In genomic region chr14:103537355-103538056, GRCm38 (mm10) we compare ENCODE assay signal across 11 mouse cellular contexts. TPM values are rescaled to one million over a fixed set of nuclear protein-coding genes. Genes with fewer than 3 reads are reported as not detected.
A peak's percentile ranks its signal among the peaks of the same experiment; 100 is the strongest.
DNase-seq lines count a peak whose midpoint lies in the region; ATAC-seq and TF ChIP-seq lines count a peak whose summit lies in the region.
"Had no signal": no experiment of that assay in that cellular context is flagged by ENCODE, and none has a peak within 500 bp of the region (broad histone marks: within the 10 kb centered on the region; RNA-seq: fewer than 3 reads in every experiment).

No protein-coding gene starts in this region.

- TF ChIP-seq CTCF in intestine, postnatal 0 days (IDR thresholded peaks at IDR 0.05; ENCODE audit: low read depth) = peak; percentile 71
- peak; percentile 38 to 83 for TF ChIP-seq CTCF in CH12.LX (conservative IDR thresholded peaks at IDR 0.05 in 1 of 2, IDR thresholded peaks at IDR 0.05 in 1 of 2; ENCODE audit: low read depth in 2 of 2, low read length in 2 of 2)
- no peak for TF ChIP-seq CTCF in brain, embryonic 14.5 days (IDR thresholded peaks at IDR 0.05; ENCODE audit: borderline replicate concordance, extremely low read depth, insufficient read depth, insufficient read length)
- TF ChIP-seq CTCF in midbrain, postnatal 0 days (IDR thresholded peaks at IDR 0.05) = peak; percentile 85

- H3K4me1 ChIP-seq in intestine, postnatal 0 days (replicated peaks; ENCODE audit: control insufficient read depth, insufficient read depth, low read length) = no peaks in the 10 kb centered on the region
- H3K4me1 ChIP-seq in intestine, embryonic 15.5 days (replicated peaks) = no peaks in the 10 kb centered on the region
- H3K4me1 ChIP-seq in CH12.LX (ENCODE audit: control insufficient read depth in 1 of 2, insufficient read depth in 2 of 2) = no peaks in the 10 kb centered on the region
- H3K4me1 ChIP-seq in forebrain, embryonic 16.5 days (replicated peaks; ENCODE audit: control insufficient read depth, insufficient read depth, low read length) = no peaks in the 10 kb centered on the region
- H3K4me1 ChIP-seq in midbrain, postnatal 0 days (ENCODE audit: insufficient read depth, low read length) = no peaks in the 10 kb centered on the region
- H3K4me1 ChIP-seq: embryonic facial prominence, embryonic 12.5 days; limb, embryonic 13.5 days had no signal

- ATAC-seq in intestine, postnatal 0 days = no peak
- ATAC-seq in intestine, embryonic 15.5 days = no peak
- peak; percentile 70 for ATAC-seq in forebrain, embryonic 16.5 days
- ATAC-seq in midbrain, postnatal 0 days (ENCODE audit: low FRiP score) = no peak

- H3K4me2 ChIP-seq in intestine, postnatal 0 days (replicated peaks; ENCODE audit: low read depth) = 0 out of 2 replicates have a peak overlapping the region, but pooled peaks have one; percentile 9
- no peak overlapping the region for H3K4me2 ChIP-seq in intestine, embryonic 15.5 days (replicated peaks)
- H3K4me2 ChIP-seq in CH12.LX (ENCODE audit: insufficient read depth, low read depth, poor library complexity, severe bottlenecking) = no peak overlapping the region; the same call in 1 of the 2 replicates
- no peak overlapping the region; the same call in 1 of the 2 replicates for H3K4me2 ChIP-seq in forebrain, embryonic 16.5 days (ENCODE audit: low read length)
- no peak overlapping the region; the same call in 1 of the 2 replicates for H3K4me2 ChIP-seq in midbrain, postnatal 0 days (ENCODE audit: low read depth, low read length, poor library complexity, severe bottlenecking)
- H3K4me2 ChIP-seq: embryonic facial prominence, embryonic 12.5 days; limb, embryonic 13.5 days had no signal

- no peak overlapping the region for H3K9ac ChIP-seq in intestine, postnatal 0 days (ENCODE audit: low read depth, low read length)
- no peak overlapping the region for H3K9ac ChIP-seq in intestine, embryonic 15.5 days
- no peak overlapping the region for H3K9ac ChIP-seq in CH12.LX (ENCODE audit: insufficient read depth, low read depth)
- H3K9ac ChIP-seq in forebrain, embryonic 16.5 days (replicated peaks; ENCODE audit: low read depth, low read length) = no peak overlapping the region
- H3K9ac ChIP-seq in midbrain, postnatal 0 days (replicated peaks; ENCODE audit: low read length, poor library complexity, severe bottlenecking) = no peak overlapping the region
- H3K9ac ChIP-seq: embryonic facial prominence, embryonic 12.5 days; limb, embryonic 13.5 days had no signal

- no peaks in the 10 kb centered on the region for H3K36me3 ChIP-seq in intestine, postnatal 0 days (ENCODE audit: control insufficient read depth, insufficient read depth)
- H3K36me3 ChIP-seq in intestine, embryonic 15.5 days = no peaks in the 10 kb centered on the region
- no peaks in the 10 kb centered on the region for H3K36me3 ChIP-seq in CH12.LX (replicated peaks in 1 of 2; ENCODE audit: control insufficient read depth in 1 of 2, insufficient read depth in 1 of 2, low read length in 1 of 2)
- H3K36me3 ChIP-seq in forebrain, embryonic 16.5 days (ENCODE audit: control insufficient read depth, insufficient read depth) = no peaks in the 10 kb centered on the region
- no peaks in the 10 kb centered on the region for H3K36me3 ChIP-seq in midbrain, postnatal 0 days (ENCODE audit: insufficient read depth, low read length)
- H3K36me3 ChIP-seq: embryonic facial prominence, embryonic 12.5 days; limb, embryonic 13.5 days had no signal

- no peaks in the 10 kb centered on the region for H3K79me2 ChIP-seq in CH12.LX (replicated peaks; ENCODE audit: control insufficient read depth, extremely low read depth, insufficient read depth, poor library complexity, severe bottlenecking)

- 9% methylated on average over 13 of the region's 13 CpGs for WGBS in intestine, postnatal 0 days
- WGBS in intestine, embryonic 15.5 days = 12% methylated on average over 13 of the region's 13 CpGs
- 13% methylated on average over 13 of the region's 13 CpGs for WGBS in forebrain, embryonic 16.5 days
- WGBS in midbrain, postnatal 0 days = 12% methylated on average over 13 of the region's 13 CpGs

- DNase-seq in CH12.LX (ENCODE audit: extremely low read depth) = peak; percentile 56
- DNase-seq in brain, embryonic 14.5 days (ENCODE audit: low read depth) = peak; percentile 80
- DNase-seq in layer of hippocampus, adult 9-10 months (ENCODE audit: low spot score) = peak; percentile 58
- peak; percentile 78 for DNase-seq in midbrain, postnatal 0 days (ENCODE audit: low spot score)
- peak; percentile 70 for DNase-seq in thymus, postnatal 4 days

- peak; percentile 92 for TF ChIP-seq RAD21 in CH12.LX (IDR thresholded peaks at IDR 0.05; ENCODE audit: low read depth, low read length)

- H3K27me3 ChIP-seq in intestine, postnatal 0 days (replicated peaks; ENCODE audit: control insufficient read depth, insufficient read depth, low read length) = no peaks in the 10 kb centered on the region
- no peaks in the 10 kb centered on the region for H3K27me3 ChIP-seq in intestine, embryonic 15.5 days (replicated peaks)
- H3K27me3 ChIP-seq in CH12.LX (replicated peaks) = no peaks in the 10 kb centered on the region
- no peaks in the 10 kb centered on the region for H3K27me3 ChIP-seq in forebrain, embryonic 16.5 days (replicated peaks; ENCODE audit: control insufficient read depth, insufficient read depth, low read length)
- H3K27me3 ChIP-seq in midbrain, postnatal 0 days (ENCODE audit: insufficient read depth, low read length) = no peaks in the 10 kb centered on the region
- H3K27me3 ChIP-seq: limb, embryonic 13.5 days had no signal

- H3K4me3 ChIP-seq in intestine, postnatal 0 days (ENCODE audit: low read depth, low read length) = no peak overlapping the region
- H3K4me3 ChIP-seq in intestine, embryonic 15.5 days (replicated peaks) = no peak overlapping the region
- H3K4me3 ChIP-seq in CH12.LX (replicated peaks in 1 of 3; ENCODE audit: low read depth in 2 of 3, low read length in 2 of 3, poor library complexity in 1 of 3) = no peak overlapping the region
- H3K4me3 ChIP-seq in forebrain, embryonic 16.5 days (replicated peaks; ENCODE audit: low read length) = no peak overlapping the region
- H3K4me3 ChIP-seq in midbrain, postnatal 0 days (ENCODE audit: low read depth, low read length) = no peak overlapping the region
- H3K4me3 ChIP-seq: embryonic facial prominence, embryonic 12.5 days; limb, embryonic 13.5 days had no signal

- no peak for TF ChIP-seq EP300 in CH12.LX (IDR thresholded peaks at IDR 0.05; ENCODE audit: low read length)

- H3K9me3 ChIP-seq in intestine, postnatal 0 days (ENCODE audit: control insufficient read depth) = no peaks in the 10 kb centered on the region
- no peaks in the 10 kb centered on the region for H3K9me3 ChIP-seq in intestine, embryonic 15.5 days
- H3K9me3 ChIP-seq in CH12.LX (replicated peaks; ENCODE audit: low read length) = peaks cover 3% of the 10 kb centered on the region
- no peaks in the 10 kb centered on the region for H3K9me3 ChIP-seq in forebrain, embryonic 16.5 days (ENCODE audit: control insufficient read depth, low read length)
- H3K9me3 ChIP-seq in midbrain, postnatal 0 days (ENCODE audit: low read length) = no peaks in the 10 kb centered on the region
- H3K9me3 ChIP-seq: embryonic facial prominence, embryonic 12.5 days; limb, embryonic 13.5 days had no signal

- dilution Hi-C loops in CH12.LX (cut with MboI; ENCODE audit: extremely low pct_ligation_motif_present, extremely low pct_unique_long_range_greater_than_20kb, low sequenced_read_pairs) = no loop called here

- H3K27ac ChIP-seq in intestine, postnatal 0 days (ENCODE audit: low read depth, low read length) = no peak overlapping the region
- H3K27ac ChIP-seq in intestine, embryonic 15.5 days = no peak overlapping the region
- H3K27ac ChIP-seq in CH12.LX (ENCODE audit: insufficient read depth, low read depth) = no peak overlapping the region
- H3K27ac ChIP-seq in forebrain, embryonic 16.5 days (ENCODE audit: low read length) = no peak overlapping the region
- H3K27ac ChIP-seq in midbrain, postnatal 0 days (ENCODE audit: low read depth, low read length) = no peak overlapping the region
- H3K27ac ChIP-seq: embryonic facial prominence, embryonic 12.5 days; limb, embryonic 13.5 days had no signal

- TF ChIP-seq POLR2A in CH12.LX (IDR thresholded peaks at IDR 0.05; ENCODE audit: low read depth, low read length) = no peak
- no peak for TF ChIP-seq POLR2A in brain, embryonic 14.5 days (IDR thresholded peaks at IDR 0.05; ENCODE audit: borderline replicate concordance, extremely low read depth, insufficient read depth, insufficient read length, poor library complexity, severe bottlenecking)

- in situ Hi-C loops in CH12.LX (cut with MboI; ENCODE audit: low pct_ligation_motif_present, low pct_unique_long_range_greater_than_20kb, low sequenced_read_pairs) = loop anchor here (5.0 kb wide), 1 partner anchor 470 kb away; no protein-coding TSS in a partner anchor

TF ChIP-seq in CH12.LX, 34 proteins besides CTCF, POLR2A, EP300 and RAD21:
- peak; percentile 61 for TF ChIP-seq SMC3 (IDR thresholded peaks at IDR 0.05; ENCODE audit: low read depth, low read length)
- TF ChIP-seq BHLHE40 (IDR thresholded peaks at IDR 0.05; ENCODE audit: low read depth, low read length) = no peak
- no peak for TF ChIP-seq JUN (IDR thresholded peaks at IDR 0.05; ENCODE audit: insufficient read depth, low read depth, low read length)
- TF ChIP-seq CHD1 (IDR thresholded peaks at IDR 0.05; ENCODE audit: low read depth, low read length) = no peak
- TF ChIP-seq ELF1 (IDR thresholded peaks at IDR 0.05; ENCODE audit: low read depth, low read length) = no peak
- TF ChIP-seq MAFK (IDR thresholded peaks at IDR 0.05; ENCODE audit: insufficient replicate concordance, low read length) = no peak
- no peak for TF ChIP-seq UBTF (IDR thresholded peaks at IDR 0.05; ENCODE audit: low read depth, low read length)
- TF ChIP-seq IRF4 (IDR thresholded peaks at IDR 0.05; ENCODE audit: low read depth, low read length) = no peak
TF ChIP-seq in CH12.LX: peak in this region for 1.

RNA-seq across cellular contexts. Expression of gene Scel, which starts 24.4 kb away (rescaled TPM):
- 0.48 and 0.59 TPM in 2 replicates for polyA plus RNA-seq in intestine, postnatal 0 days (2015; fragmentation: Nextera tagmentation; extraction: Ambion mirVana)
- 0.75 and 0.76 TPM in 2 replicates for polyA plus RNA-seq in intestine, embryonic 15.5 days (2015; fragmentation: Nextera tagmentation; extraction: Ambion mirVana)
- total RNA-seq in CH12.LX (2012; rRNA removed) (0.04 and 0.13 TPM in 2 replicates), CH12.LX (2014; rRNA removed) (0.31 and 0.62 TPM in 2 replicates)
- polyA plus RNA-seq in CH12.LX (2012; ENCODE audit: insufficient read length, low read depth) = 0.30 and 0.31 TPM in 2 replicates
- polyA plus RNA-seq in brain, embryonic 14.5 days (2012; rRNA removed) = 0.38 and 0.55 TPM in 2 replicates
- 0.12 TPM in 1 of 2 replicates, not detected in the other for polyA plus RNA-seq in forebrain, embryonic 16.5 days (2015; fragmentation: Nextera tagmentation; extraction: Ambion mirVana)
- 0.33 TPM in 1 of 2 replicates, not detected in the other for total RNA-seq in midbrain, postnatal 0 days (2014; rRNA removed)
- polyA plus RNA-seq in midbrain, postnatal 0 days (2015; fragmentation: Nextera tagmentation; extraction: Ambion mirVana) = 0.13 and 0.26 TPM in 2 replicates
- polyA plus RNA-seq: testis, adult 2 months had no signal
